Mouse (Mus musculus) ES-E14 (cell line): ENCODE measurements around the gene Scaf11.

Source experiments
- CHD2 ChIP-seq: IDR thresholded peaks from 2 replicates; pipeline ENCODE4 v1.6.1; 2014; ENCODE audit warnings: mild to moderate bottlenecking, low read depth, low read length, inconsistent platforms
- HCFC1 ChIP-seq: IDR thresholded peaks from 2 replicates; pipeline ENCODE4 v1.6.1; 2012; ENCODE audit warnings: low read length, inconsistent platforms, borderline replicate concordance; ENCODE audit not compliant: insufficient read depth
- MAFK ChIP-seq: IDR thresholded peaks from 2 replicates; pipeline ENCODE4 v1.6.1; 2014; ENCODE audit warnings: mild to moderate bottlenecking, low read depth, low read length, inconsistent platforms; ENCODE audit not compliant: insufficient read depth
- ZC3H11A ChIP-seq: IDR thresholded peaks from 2 replicates; pipeline ENCODE4 v1.6.1; 2012; ENCODE audit warnings: low read depth, mild to moderate bottlenecking, inconsistent platforms, low read length, borderline replicate concordance
- ZNF384 ChIP-seq: IDR thresholded peaks from 2 replicates; pipeline ENCODE4 v1.6.1; 2012; ENCODE audit warnings: low read depth, low read length, inconsistent platforms

DNA sequence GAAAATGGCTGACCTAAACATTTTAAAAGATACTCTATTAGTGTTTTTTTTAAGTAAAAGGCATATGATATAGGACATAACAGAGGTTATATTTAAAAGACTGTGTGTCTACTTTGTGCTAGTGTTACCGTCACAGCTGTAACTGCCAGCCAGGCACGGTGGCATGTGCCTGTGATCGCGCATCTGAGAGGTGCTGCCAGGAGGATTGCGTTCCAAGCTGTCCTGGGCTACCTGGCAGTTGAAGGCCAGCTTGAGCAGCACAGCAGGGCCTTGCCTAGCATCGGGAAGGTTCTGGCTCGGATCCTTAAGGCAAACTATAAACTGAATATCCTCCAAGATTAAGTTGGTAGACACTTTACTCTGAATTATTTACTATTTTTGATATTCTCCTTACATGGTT is 82.9 kb downstream of the Scaf11 start:
- TF ChIP-seq ZNF384, result no peak
- no peak for TF ChIP-seq HCFC1
- no peak for TF ChIP-seq ZC3H11A
- no peak for TF ChIP-seq MAFK
- TF ChIP-seq CHD2, result no peak
